Mouse (Mus musculus): ENCODE results near the gene Aimp1. TPM values are rescaled to one million over a fixed set of nuclear protein-coding genes. Genes with fewer than 3 reads are reported as not detected.

Aimp1 gene
- total RNA-seq (2015; ENCODE audit: low replicate concordance) (24.7 and 26.1 TPM in 2 replicates), total RNA-seq (2017; ENCODE audit: low replicate concordance) (14.7 and 30.2 TPM in 2 replicates)

DNA sequence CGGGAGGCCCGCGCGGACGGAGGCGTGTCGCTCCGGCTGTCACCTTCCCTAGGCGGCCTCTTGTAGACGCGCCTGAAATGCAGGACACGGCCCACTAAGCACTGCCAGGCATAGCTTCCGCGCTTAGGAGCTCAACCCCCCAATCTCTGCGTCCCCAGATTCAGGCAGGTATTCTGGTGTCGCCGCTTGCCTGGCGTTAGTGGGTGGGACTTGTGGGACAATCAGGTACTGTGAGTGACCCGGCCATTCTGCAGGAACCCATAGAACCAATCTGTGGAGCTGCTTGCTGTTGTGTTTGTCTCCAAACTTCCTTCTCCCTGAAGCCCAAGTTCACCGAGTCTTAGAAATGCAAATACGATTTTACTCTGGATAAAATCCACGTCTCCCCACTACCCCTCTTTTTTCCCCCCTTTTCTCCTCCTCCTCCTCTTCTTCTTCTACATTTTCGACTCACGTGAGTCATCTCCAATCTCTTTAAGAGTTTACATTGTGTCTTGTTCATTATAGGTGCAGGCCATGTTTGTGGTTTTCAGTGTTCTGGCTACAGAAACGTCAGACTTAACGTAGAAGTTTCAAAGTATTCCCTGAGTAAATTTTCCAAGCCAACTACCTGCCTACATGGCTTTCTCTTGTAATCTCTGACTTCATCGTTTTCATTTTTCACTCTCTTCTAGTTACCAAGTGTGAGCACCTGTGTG is at the start of gene Aimp1:
TSS of gene Aimp1 (minus strand) at position 140 of the 698 bp plus-strand sequence.
- ATAC-seq (replicated peaks; ENCODE audit: low FRiP score, poor library complexity, severe bottlenecking): no peak

DNA sequence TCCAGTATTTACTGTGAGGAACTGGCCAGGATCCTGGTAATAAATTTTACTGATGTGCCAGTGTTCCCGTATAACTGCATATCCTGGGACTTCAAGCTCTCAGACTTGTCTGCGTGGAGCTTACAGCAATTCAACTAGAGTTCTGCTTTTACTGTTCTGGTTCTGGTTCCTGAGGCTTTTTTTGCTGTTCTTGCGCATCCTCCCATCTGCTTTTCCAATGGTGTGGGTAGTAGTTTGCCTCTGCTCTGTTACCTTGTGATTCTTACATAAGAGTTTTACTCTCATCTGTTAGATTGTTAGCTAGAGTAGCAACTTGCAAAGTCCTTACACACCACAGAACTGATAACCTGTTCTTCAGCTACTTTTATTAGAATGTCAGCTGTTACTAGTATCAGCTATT is 40.2 kb upstream of the Aimp1 start:
- no peak for ATAC-seq (replicated peaks; ENCODE audit: low FRiP score, poor library complexity, severe bottlenecking)

DNA sequence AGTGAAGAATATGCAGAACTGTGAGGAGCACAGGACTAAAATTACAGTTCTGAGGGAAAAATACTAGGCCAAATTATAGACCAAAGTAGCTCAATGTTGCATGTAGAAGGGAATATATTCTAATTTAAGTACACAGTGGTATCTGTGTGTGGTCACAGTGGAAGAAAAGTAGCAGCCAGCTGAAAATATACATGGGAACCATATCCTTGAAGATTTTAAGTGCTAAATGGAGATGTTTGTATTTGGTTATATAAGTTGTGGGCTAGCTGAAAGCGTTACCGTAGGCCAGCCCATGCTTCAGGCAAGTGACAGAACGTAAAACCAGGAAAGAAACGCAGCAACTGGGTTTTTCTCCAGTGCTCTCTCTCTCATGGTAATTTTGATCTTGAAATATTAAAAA is 33.1 kb upstream of the Aimp1 start:
- no peak for ATAC-seq (replicated peaks; ENCODE audit: low FRiP score, poor library complexity, severe bottlenecking)

DNA sequence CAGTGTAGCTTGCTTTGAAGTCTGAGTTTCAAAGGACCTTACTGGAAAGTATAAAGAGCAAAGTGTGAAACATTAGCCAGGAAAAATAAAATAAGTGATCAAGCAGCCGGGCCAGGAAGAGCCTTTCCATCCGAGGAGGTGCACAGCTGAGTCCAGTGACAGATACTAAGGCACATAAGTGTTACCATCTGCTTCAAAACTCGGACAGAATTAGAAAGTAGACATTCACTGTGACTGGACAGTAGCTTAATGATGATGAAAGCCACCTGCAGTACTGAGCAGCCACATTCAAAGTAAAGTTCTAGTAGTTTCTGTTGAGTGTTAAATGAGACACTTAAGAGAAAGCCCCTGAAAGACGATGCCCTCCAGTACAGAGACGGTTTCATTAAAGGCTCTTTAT is 29.7 kb upstream of the Aimp1 start:
- ATAC-seq (replicated peaks; ENCODE audit: low FRiP score, poor library complexity, severe bottlenecking): no peak

DNA sequence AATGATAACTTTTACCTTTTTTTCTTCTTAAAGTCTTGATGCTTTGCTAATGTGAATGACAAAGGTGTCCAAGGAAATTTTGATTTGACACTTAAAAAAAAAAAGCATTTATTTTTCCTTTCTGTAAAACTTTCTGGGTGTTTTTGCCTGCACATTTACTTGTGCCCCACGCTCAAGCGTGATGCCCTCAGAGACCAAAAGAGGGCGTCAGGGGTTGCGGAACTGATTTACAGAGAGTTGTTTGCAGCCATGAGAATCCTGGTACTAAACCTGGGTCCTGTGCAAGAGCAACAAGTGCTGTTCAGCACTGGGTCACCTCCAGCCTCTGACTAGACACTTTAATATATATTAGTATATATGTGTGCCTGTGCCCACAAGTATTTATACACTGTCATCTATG is 22.8 kb upstream of the Aimp1 start:
- no peak for ATAC-seq (replicated peaks; ENCODE audit: low FRiP score, poor library complexity, severe bottlenecking)

DNA sequence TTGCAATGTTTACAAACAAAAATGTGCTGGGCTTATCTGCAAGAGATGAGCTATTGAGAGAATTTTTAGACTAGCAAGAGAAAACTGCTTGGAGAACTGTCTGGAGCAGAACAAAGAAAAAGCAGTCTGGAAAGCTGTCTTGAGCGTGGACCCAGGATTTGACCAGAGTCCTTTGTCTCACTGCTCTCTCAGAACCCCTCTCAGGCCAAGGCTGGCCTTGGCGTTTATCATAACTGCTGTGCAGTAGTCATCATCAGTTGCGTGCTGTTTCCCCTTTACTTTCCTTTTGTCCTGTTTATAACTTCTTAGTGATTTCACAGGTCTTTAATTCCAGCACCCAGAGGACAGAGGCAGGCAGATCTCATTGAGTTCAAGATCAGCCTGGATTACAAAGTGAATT is 20.0 kb upstream of the Aimp1 start:
- no peak for ATAC-seq (replicated peaks; ENCODE audit: low FRiP score, poor library complexity, severe bottlenecking)

DNA sequence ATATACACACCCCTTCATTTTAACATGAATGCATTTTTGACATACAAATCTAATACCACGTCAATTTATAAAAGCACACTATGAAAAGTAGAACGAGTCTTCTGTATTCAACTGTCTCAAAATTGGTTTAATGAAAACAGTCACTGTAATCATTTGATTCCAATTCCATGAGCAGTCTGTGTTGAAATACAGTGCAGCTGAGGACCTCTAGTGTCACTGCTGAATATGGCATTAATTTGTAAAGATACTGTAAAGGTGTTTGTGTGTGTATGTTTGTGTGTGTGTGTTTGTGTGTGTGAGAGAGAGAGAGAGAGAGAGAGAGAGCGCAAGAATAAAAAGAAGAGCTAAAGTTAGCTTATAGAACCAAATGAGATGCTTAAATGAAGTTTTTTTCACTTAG is 17.2 kb upstream of the Aimp1 start:
- ATAC-seq (replicated peaks; ENCODE audit: low FRiP score, poor library complexity, severe bottlenecking): no peak

DNA sequence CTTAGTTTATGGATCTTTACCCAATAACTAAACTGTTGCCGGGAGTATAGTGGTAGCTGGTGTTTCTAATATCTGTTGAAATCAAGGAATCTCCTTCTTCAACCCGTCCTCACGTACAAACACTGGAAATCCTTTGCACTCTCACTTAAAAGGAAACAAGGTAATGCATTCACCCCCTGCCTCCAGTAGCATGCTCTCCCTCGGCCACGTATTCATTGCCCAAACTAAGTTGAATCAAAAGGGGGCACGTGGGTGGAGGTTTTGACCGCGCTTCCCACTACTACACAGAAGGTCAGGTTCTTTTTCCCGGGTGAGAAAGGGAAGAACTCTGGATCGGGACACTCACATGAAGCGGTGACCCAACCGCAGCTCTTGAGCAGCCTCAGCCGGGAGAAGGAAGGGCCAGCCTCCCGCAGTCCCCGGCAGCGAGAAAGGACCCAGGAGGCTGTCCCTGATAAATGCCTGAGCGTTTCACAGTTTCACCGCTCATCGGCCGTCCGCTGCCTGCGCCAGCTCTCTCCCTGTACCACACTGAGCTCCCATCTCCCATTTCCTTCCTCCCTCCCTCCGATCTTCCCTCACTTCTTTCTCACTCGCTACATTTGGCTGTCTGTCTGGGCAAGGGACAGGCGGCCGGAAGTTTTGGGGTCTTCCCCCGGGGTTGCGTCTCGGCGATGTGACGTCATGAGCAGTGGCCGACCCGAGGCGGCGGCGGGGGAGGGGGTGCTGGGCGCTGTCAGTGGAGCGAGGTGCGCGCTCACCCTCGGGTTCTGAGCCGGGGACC is 531 bp downstream of the Aimp1 start, which contains the start of gene Tbck:
TSS of gene Tbck (plus strand) at position 698 of the 784 bp plus-strand sequence.
- peak; percentile 96 for ATAC-seq (replicated peaks; ENCODE audit: low FRiP score, poor library complexity, severe bottlenecking)

DNA sequence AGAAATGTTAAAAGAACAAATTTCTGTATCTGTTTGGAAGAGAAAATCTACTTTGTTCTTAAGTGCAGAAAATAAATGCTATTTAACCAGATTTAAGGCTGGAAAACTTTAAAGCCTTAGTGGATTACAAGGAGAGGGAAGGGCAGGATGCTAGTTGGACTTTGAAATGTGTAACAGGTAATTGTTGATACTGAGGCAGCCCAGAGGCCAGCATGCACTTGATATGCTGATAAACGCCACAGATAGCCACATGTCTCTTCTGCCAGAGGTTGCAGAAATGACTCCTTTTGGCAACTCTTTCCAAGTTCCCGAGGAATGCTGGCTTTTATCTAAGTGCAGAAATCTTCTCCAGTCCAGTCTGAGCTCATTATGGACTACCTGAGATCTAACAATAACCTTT is 6.7 kb downstream of the Aimp1 start:
- ATAC-seq (replicated peaks; ENCODE audit: low FRiP score, poor library complexity, severe bottlenecking): no peak

DNA sequence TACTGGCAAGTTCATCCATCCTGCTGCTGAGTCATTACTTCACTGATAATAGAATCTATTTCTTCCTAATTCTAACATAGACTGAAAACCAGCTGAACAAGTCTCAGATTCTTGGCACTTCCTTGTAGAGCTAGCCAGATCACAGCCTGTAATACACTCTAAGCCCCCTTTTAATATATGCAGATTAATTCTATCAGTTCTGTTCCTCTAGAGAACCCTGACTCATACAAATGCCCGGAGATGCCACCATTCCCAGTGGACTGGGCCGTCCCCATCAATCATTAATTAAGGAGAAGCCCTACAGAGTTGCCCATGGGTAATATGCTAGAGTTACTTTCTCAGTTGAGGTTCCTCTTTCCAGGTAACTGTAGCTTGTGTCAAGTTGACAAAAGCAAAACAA is 28.2 kb downstream of the Aimp1 start:
- no peak for ATAC-seq (replicated peaks; ENCODE audit: low FRiP score, poor library complexity, severe bottlenecking)

DNA sequence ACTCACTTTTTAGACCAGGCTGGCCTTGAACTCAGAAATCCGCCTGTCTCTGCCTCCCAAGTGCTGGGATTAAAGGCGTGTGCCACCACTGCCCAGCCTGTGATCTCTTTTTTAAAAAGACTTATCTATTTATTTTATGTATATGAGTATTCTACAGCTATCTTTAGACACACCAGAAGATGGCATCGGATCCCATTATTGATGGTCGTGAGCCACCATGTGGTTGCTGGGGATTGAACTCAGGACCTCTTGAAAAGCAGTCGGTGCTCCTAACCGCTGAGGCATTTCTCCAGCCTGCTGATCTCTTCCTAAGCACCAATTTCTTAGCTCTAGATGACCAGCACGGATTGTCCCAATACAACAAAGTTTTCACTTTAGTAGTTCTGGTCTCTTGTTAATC is 30.2 kb downstream of the Aimp1 start:
- no peak for ATAC-seq (replicated peaks; ENCODE audit: low FRiP score, poor library complexity, severe bottlenecking)

DNA sequence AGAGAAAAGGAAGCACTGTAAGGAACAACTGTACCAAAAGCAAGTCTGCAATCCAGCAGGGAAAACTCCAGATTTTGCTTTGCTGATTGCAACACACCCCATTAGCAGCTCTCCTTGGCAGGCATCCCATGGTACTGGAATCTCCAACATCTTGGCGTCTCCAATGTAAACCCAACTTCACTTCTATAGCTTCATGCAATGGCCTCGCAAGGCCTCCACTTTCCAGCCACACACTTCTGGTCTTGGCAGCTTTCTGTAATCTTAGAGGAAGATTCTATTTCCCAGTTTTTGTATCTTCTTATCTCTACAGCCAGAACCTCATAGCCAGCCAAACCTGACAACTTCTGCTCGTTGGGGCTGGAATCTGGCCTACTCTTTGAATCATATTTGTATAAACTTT is 32.4 kb downstream of the Aimp1 start:
- no peak for ATAC-seq (replicated peaks; ENCODE audit: low FRiP score, poor library complexity, severe bottlenecking)

DNA sequence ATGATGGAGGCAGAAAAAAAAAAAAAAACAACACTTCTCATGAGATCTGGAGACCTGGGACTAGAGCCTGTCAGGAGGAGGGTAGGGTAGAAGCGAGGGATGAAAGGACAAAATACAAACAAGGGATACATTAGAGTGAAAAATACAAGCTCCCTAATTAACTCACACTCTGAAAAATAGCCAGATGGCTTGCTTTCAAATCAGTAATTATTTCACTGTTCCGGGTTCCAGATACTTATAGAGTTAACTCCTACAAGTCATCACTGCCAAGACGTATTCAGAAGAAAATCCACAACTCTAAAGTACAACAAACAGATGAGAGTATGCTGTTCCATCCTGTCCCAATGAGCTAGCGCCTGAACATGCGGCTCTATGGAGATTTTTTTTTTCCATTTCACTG is 34.0 kb downstream of the Aimp1 start:
- ATAC-seq (replicated peaks; ENCODE audit: low FRiP score, poor library complexity, severe bottlenecking): no peak

DNA sequence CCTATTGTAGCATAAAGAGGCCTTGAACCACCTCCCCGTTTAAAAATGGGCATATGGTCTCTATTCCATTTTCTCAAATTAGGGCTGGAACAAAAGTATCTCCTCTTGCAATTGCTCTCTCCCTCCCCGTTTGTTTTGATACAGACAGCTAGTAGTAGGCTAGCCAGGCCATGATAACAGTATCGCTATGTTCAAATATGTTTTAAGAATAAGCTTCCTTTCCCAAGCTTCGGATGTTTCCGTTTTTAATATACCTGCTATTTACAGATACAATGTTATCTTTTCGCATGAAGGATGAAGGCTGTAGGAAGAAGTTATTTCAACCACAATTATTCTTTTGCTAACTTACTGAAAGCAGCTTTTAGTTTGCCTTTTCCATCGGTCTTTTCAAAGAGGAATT is 34.8 kb downstream of the Aimp1 start:
- ATAC-seq (replicated peaks; ENCODE audit: low FRiP score, poor library complexity, severe bottlenecking): no peak

DNA sequence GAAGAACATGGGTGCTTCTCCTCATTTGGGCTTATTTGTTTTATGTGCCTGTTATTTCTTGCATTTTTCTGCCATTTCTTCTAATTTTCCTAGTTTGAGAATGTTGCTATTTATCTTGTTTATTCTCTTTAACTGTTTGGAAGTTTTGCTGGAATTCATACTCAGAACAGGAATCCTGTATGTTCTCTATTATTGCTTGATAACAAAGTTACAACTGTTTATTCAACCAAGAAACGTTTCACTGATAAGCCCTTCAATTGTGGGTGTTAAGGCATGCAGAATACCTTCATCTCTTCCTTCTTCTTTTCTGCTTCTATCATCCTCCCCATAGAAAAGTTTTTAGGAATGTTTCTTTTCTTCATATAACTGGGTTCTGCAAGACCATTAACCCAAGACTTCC is 37.4 kb downstream of the Aimp1 start:
- ATAC-seq (replicated peaks; ENCODE audit: low FRiP score, poor library complexity, severe bottlenecking): no peak

DNA sequence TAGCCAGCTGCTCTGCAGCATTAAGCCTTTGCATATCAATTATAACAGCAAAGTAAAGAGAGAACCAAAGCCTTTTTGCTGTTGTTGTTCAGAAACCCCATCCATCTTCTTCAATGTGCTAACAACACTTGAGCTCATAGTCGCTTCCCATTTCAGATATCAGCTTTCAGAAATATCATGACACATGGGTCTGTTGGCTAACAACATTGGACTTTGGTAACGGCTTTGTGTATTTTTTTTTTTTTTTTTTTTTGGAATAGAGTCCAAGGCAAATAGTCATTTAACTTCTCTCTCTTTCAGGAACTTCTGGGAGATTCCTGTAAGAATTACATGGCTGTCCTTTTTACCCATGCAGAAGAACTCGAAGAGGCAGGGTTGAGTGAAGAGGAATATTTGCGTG is 40.1 kb downstream of the Aimp1 start:
- ATAC-seq (replicated peaks; ENCODE audit: low FRiP score, poor library complexity, severe bottlenecking): no peak

DNA sequence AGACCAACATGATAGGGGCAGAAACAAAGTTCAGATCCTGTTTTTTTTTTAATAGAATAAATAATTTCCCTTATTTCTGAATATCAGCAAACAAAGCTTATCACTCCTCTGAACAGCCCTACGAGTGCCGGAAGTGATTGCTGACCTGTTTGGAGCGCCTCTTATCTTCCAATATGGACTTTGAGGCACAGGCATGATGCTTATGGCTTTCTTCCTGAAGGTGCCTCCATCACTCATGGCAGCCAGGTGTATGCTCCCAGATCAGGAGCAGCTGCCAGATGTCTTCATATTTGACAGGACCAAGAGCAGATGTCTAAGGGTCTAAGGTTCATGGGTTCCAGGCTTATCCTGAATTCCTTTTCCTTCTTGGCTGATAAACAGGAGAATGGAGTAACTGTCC is 47.1 kb downstream of the Aimp1 start:
- ATAC-seq (replicated peaks; ENCODE audit: low FRiP score, poor library complexity, severe bottlenecking): no peak

DNA sequence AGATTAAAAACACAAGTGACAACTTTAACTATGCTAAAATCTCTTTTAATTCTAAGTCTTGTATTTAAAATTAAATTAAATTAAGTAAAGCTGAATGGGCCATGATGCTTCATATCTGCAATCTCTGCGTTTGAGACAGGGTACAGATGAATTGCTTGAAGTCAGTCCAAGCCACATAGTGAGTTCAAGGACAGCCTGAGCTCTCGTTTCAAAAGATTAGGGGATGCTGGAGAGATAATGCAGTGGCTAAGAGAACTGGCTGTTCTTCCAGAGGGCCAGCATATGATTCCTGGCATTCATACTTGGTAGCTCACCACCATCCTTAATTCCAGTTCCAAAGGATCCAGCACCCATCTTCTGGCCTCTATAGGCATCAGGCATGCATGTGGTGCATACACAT is 50.9 kb downstream of the Aimp1 start:
- ATAC-seq (replicated peaks; ENCODE audit: low FRiP score, poor library complexity, severe bottlenecking): no peak

DNA sequence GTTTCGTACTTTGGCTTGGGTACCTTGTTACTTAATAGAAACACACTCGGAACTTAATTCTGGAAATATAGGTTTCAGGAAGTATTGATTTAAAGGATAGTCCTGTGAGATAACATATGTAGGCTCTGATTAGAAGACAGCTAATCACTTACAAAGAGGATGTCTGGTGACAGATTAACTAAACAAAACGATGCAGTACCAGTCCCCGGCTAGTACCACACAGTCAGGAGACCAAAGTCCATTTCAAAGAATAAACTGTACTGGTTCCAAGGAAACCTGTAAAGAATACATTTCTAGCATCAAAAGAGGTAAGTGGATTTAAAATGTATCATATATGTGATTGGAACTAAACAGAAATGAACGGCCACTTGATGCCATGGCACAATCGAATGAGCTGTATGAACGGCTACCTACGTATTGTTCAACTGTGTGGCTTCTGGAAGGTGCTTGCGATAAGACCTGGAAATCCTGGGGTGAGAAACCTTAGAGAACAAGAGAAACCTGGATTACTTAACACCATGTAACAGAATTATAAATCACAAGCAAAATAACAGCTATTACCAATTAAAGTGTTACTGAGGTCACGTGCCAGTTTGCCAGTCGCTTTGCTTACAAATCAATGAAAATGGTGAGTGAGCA is 54.5 kb downstream of the Aimp1 start, which contains the start of gene Gimd1:
TSS of gene Gimd1 (plus strand) at position 220 of the 639 bp plus-strand sequence.
- ATAC-seq (replicated peaks; ENCODE audit: low FRiP score, poor library complexity, severe bottlenecking): no peak

DNA sequence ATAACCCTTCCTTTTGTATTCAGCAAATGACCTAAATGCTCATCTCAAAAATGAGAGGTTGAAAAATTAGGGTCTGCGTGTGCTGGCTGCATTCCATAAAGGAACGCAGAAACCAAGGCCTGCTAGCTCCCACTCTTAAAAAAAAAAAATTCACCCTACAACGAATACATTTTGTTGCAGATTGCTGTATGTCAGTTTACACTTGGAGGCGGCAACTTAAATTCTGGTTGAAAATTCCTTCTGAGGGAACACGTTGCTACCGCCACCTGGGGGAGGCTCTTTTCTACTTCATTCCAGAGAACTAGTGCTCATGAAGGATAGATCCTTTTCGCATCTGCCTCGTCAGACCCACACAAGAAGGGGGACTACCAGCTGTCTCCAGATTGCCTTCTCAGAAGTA is 55.4 kb downstream of the Aimp1 start:
- no peak for ATAC-seq (replicated peaks; ENCODE audit: low FRiP score, poor library complexity, severe bottlenecking)
